Mouse (Mus musculus) midbrain, embryonic 10.5 days (tissue): ENCODE measurements around the gene Gm44503. TPM values are rescaled to one million over a fixed set of nuclear protein-coding genes. Genes with fewer than 3 reads are reported as not detected.

Experiments
- DNase-seq: peaks from one replicate; pipeline ENCODE4 v3.0.0-alpha.2; 2017; ENCODE audit warnings: low spot score
- H3K27ac ChIP-seq: fragments of 300-500 bp; sonication (generic); replicated peaks from 2 replicates; pipeline ENCODE4 v1.5.1; 2016; ENCODE audit warnings: mild to moderate bottlenecking
- H3K27me3 ChIP-seq: fragments of 300-500 bp; sonication (generic); 2 replicates; pipeline ENCODE4 v1.6.1; 2016; ENCODE audit warnings: low read depth, mild to moderate bottlenecking; ENCODE audit not compliant: poor library complexity, severe bottlenecking
- H3K36me3 ChIP-seq: fragments of 300-500 bp; sonication (generic); 2 replicates; pipeline ENCODE4 v1.6.1; 2016; ENCODE audit warnings: mild to moderate bottlenecking, moderate library complexity
- H3K4me1 ChIP-seq: fragments of 300-500 bp; sonication (generic); 2 replicates; pipeline ENCODE4 v1.6.1; 2016
- H3K4me3 ChIP-seq: fragments of 300-500 bp; sonication (generic); 2 replicates; pipeline ENCODE4 v1.5.1; 2016; ENCODE audit warnings: mild to moderate bottlenecking, moderate library complexity
- H3K9me3 ChIP-seq: fragments of 300-500 bp; sonication (generic); replicated peaks from 2 replicates; pipeline ENCODE4 v1.6.1; 2016; ENCODE audit warnings: mild to moderate bottlenecking
- WGBS: fragments of 180-500 bp; shearing (Covaris S2); methylation state at CpG from one replicate; pipeline ENCODE4 v1.1.7; 2016; 5-methylcytosine and 5-hydroxymethylcytosine counted together
- polyA plus RNA-seq: library from polyadenylated mRNA; unstranded; fragments of >200 nt; fragmentation: Nextera tagmentation; extraction: Ambion mirVana; gene quantifications from 2 replicates; pipeline ENCODE4 v1.2.1, GENCODE M21; 2016

Gm44503 gene
- polyA plus RNA-seq, 1 experiment from 2014 or later, result not detected

DNA sequence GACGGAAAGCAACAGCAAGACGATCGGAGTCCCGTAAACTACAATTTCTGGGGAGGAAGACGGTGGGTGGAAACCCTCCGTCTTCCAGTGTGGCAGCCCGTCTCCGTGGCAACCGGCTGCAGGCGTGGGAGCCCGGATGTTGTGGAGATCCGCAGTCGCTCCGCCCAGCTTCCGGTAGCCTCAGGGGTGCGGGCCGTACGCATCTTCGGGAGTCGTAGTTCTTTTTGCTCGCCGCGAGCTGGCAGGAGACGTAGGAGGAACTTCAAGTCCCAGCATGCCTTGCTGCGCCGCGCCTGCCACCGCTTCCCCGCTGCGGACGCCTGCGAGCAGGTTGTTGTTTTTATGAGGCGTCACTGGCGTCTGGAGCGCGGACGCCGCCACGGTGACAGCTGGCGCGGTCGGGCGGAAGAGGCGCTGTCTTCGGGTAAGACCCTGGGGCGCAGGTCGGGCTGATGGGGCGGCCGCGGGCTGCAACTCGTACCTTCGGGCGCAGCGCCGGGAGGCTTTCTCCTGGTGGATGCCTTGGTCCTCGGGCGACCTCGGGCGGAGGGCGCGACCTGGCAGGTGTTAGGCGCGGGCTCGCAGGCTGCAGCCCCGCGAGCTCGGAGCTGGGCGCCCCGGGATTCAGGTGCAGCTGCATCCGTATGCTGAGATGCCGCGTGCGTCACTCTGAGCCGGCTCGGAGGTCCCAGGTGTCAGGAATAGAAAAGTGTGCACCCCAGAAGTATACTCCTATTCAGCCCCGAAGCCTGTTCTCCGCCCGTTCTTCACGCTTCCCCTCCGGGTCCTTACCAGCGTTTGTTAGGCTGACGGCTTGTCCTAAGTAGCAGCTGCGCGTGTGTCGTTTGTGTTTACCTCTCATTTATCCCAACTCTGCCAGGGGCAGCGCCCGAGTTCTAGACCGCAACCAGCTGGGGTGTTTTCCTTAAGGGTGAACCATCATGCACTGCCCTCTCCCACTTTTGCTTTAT, 26.9 kb downstream of the Gm44503 start, which contains the start of the genes Ccpg1os and Ccpg1:
Ccpg1os (minus strand) TSS at position 133 of the 971 bp plus-strand sequence.
Ccpg1 (plus strand) TSS at position 180 of the 971 bp plus-strand sequence.
- Histone ChIP-seq H3K27ac (peak within 1 kb of the TSS; percentile 82), H3K4me1 (peaks cover 18% of the 10 kb centered on the region), H3K36me3 (no peaks in the 10 kb centered on the region), H3K27me3 (no peaks in the 10 kb centered on the region), H3K9me3 (no peaks in the 10 kb centered on the region), H3K4me3 (peak within 1 kb of the TSS; percentile 91)
- under 1% methylated on average over 88 of the region's 88 CpGs for WGBS
- peak; percentile 98 for DNase-seq

DNA sequence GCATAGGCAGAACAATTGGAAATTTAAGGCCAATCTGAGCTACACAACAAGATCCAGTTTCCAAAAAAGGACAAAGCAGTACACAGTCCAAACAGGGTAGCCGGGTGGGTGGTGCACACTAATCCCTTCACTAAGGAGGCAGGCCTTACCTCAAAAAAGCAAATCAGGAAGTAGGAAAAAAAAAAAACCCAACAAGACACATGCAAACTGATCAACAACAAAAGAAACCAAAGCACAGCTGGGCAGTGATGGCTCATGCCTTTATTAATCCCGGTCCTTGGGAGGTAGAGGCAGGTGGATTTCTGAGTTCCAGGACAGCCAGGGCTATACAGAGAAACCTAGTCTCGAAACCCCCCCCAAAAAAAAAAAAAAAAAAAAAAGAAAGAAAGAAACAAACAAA, 29.1 kb downstream of the Gm44503 start:
- no peak for DNase-seq
- WGBS, result 69% methylated on average over 3 of the region's 3 CpGs
- no peak overlapping the region for H3K4me3 ChIP-seq

DNA sequence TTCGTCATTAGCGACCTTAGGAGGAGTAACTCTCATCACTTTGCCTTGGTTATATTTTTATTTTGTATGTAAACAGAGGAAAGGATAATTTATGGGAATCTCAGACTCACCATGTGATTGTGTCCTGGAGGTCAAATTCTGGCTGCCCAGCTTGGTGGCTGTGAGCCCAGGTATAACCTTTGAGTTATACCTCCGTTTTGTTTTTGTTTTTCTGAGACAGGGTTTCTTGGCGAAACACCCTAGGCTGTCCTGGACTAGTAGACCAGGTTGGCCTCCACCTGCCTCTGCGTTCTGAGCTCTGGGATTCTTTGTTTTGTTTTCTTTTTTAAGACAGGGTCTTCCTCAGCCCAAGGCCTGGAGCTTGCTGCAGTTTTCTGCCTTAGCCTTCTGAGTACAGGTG, 30.1 kb downstream of the Gm44503 start:
- Histone ChIP-seq H3K4me3 (no peak overlapping the region), H3K27me3 (no peaks in the 10 kb centered on the region), H3K4me1 (peaks cover 18% of the 10 kb centered on the region), H3K9me3 (no peaks in the 10 kb centered on the region), H3K36me3 (no peaks in the 10 kb centered on the region), H3K27ac (no peak overlapping the region)
- 91% methylated on average over 5 of the region's 5 CpGs for WGBS
- DNase-seq, result no peak

More for the DNA sequence above, 29.1 kb downstream of the Gm44503 start:
- no peak overlapping the region for H3K27ac ChIP-seq
- no peaks in the 10 kb centered on the region for H3K9me3 ChIP-seq
- no peaks in the 10 kb centered on the region for H3K27me3 ChIP-seq
- no peaks in the 10 kb centered on the region for H3K36me3 ChIP-seq
- H3K4me1 ChIP-seq, result peaks cover 18% of the 10 kb centered on the region

DNA sequence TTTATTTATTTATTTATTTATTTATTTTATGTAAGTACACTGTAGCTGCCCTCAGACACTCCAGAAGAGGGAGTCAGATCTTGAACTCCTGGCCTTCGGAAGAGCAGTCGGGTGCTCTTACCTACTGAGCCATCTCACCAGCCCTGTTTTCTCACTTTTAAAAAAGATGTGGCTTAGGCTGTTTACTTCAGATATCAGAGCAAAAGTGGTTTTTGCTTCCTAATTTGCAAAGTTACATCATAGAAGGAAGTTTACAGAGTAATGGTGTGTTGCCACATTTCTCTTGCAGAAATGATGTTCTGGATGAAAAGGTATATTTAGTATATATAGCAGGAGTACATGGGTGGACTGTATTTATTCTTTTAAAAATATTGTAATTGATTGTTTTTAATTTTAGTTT, 32.8 kb downstream of the Gm44503 start:
- Histone ChIP-seq H3K27me3 (no peaks in the 10 kb centered on the region), H3K27ac (no peak overlapping the region), H3K4me1 (peaks cover 4% of the 10 kb centered on the region), H3K9me3 (no peaks in the 10 kb centered on the region), H3K4me3 (no peak overlapping the region), H3K36me3 (no peaks in the 10 kb centered on the region)
- WGBS, result 95% methylated on average over 2 of the region's 2 CpGs
- no peak for DNase-seq

DNA sequence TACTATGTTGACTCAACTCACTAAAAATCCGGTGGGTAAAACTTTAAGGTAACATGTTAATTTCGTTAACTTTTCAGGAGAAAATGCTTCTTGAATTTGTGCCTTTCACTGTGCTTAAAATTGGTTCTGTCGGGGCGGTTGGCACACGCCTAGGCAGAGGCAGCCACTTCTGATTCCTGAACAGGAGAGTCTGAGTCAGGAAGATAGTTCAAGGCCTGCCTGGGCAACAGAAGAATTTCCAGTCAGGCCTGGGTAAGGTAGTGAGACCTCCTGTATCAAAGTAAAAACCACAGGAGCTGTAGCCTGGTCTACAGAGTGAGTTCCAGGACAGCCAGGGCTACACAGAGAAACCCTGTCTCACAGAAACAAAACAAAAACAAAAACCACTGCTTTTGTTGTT, 33.9 kb downstream of the Gm44503 start:
- Histone ChIP-seq H3K27me3 (no peaks in the 10 kb centered on the region), H3K4me3 (no peak overlapping the region), H3K36me3 (no peaks in the 10 kb centered on the region), H3K9me3 (no peaks in the 10 kb centered on the region), H3K4me1 (no peaks in the 10 kb centered on the region), H3K27ac (no peak overlapping the region)
- 89% methylated on average over 5 of the region's 5 CpGs for WGBS
- no peak for DNase-seq

DNA sequence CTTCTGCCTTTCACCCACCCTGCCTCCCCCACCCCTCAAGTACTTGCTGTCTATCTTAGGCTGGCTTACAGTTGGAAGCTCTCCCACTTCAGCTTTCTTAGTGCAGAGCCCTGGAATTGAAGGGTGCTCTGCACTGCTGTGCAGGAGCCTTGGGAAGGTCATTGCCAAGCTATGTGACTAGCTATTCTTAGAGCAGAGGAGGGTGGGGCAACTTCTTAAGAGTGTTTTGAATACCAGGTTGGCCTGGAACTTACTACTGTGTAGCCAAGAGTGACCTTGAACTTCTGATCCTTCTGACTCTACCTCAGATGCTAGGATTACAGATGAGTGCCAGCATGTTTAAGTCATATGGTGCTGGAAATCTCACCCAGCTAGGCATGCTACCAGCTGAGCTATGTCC, 37.5 kb downstream of the Gm44503 start:
- Histone ChIP-seq H3K27ac (no peak overlapping the region), H3K9me3 (no peaks in the 10 kb centered on the region), H3K4me1 (no peaks in the 10 kb centered on the region), H3K27me3 (no peaks in the 10 kb centered on the region), H3K4me3 (no peak overlapping the region), H3K36me3 (no peaks in the 10 kb centered on the region)
- no peak for DNase-seq

DNA sequence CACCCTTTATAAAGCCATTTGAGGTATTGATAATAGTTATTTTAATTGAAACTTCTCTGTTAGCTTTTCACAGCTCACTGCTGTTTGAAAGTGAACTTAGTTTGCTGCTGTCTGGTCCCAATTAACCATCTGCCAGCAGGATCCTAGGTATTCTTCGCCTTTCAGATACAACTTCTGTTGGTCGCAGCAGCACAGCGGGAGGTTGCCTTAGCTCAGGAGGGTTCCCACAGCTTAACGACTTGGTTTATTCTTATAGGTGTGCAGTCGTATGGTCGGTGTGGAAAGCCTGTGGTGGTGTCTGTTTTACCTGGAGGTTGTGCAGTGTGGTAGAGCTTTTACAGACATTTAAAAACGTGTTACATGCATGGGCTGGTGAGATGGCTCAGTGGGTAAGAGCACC, 38.2 kb downstream of the Gm44503 start:
- H3K27me3 ChIP-seq, result no peaks in the 10 kb centered on the region
- H3K36me3 ChIP-seq, result no peaks in the 10 kb centered on the region
- no peak overlapping the region for H3K4me3 ChIP-seq
- no peak overlapping the region for H3K27ac ChIP-seq
- no peaks in the 10 kb centered on the region for H3K4me1 ChIP-seq
- H3K9me3 ChIP-seq, result no peaks in the 10 kb centered on the region
- no peak for DNase-seq
- WGBS, result 60% methylated on average over 7 of the region's 7 CpGs

DNA sequence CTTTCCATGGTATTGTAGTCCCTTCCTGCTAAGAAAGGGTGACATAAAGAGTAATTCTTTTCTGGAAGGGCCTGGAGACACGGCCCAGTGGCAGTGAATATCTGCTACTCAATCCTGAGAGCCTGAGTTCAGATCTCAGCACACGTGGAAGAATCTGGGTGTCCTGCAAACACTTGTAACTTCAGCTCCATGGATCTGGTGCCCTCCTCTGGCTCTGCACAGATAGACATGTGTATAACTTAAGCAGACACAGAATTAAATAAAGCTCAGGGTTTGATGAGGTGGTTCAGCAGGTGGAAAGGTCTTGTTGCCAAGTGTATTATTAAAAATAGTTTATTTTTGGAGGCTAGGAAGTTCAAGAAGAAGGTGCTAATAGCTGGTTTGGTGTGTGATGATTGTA, 41.8 kb downstream of the Gm44503 start:
- WGBS, result 65% methylated on average over 2 of the region's 2 CpGs
- Histone ChIP-seq H3K4me1 (no peaks in the 10 kb centered on the region), H3K27me3 (no peaks in the 10 kb centered on the region), H3K27ac (no peak overlapping the region), H3K36me3 (peaks cover 3% of the 10 kb centered on the region), H3K9me3 (no peaks in the 10 kb centered on the region), H3K4me3 (no peak overlapping the region)
- DNase-seq, result no peak

DNA sequence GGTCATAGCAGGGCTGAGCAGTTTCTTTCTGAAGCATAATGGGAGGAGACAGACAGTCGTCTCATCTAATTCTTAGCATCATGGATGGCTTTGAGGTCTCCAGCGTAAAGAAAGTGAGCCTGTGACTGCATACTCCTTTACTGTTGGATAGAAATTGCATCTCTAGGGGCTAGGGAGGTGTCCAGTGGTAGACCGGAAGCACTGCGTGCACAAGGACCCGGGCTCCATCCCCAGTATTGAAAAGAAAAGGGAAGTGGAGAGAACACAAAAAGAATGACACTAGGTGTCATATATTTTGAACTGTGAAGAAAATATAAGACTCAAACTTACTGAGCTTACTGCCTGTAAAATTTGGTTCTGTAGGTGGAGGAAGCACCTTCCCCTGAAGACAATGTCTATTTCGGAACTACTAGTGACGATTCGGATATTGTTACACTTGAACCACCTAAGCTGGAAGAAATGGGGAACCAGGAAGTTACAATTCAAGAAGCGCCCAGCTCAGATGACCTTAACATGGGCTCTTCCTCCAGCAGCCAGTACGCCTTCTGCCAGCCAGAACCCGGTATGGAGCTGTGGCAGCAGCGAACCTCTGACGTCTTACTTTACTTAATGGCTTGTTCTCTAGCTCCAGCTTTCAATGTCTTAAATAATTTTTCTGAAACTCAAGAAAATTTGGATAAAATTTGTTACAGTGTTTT, 42.8 kb downstream of the Gm44503 start:
- Histone ChIP-seq H3K27ac (no peak overlapping the region), H3K9me3 (no peaks in the 10 kb centered on the region), H3K4me1 (no peaks in the 10 kb centered on the region), H3K4me3 (no peak overlapping the region), H3K36me3 (peaks cover 11% of the 10 kb centered on the region), H3K27me3 (no peaks in the 10 kb centered on the region)
- DNase-seq, result no peak
- 87% methylated on average over 13 of the region's 13 CpGs for WGBS

DNA sequence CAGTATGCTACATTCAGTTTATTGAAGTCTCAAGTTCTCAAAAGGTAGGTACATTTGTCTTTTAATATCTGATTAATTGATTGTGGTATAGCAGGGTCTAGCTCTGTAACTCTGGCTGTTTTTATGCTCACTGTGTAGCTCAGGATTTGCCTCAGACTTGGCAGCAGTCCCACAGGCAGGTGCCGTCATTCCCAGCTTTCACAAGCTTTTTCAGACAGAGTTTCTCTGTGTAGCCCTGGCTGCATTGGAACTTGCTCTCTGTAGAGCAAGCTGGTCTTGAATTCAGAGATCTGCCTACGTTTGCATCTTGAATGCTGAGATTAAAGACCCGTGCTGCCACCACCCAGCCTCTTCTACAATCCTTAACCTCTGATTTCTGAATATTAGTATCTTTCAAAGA, 43.5 kb downstream of the Gm44503 start:
- DNase-seq, result no peak
- no peaks in the 10 kb centered on the region for H3K27me3 ChIP-seq
- no peaks in the 10 kb centered on the region for H3K9me3 ChIP-seq
- peaks cover 14% of the 10 kb centered on the region for H3K36me3 ChIP-seq
- no peak overlapping the region for H3K4me3 ChIP-seq
- WGBS, result 81% methylated on average over 3 of the region's 3 CpGs
- no peaks in the 10 kb centered on the region for H3K4me1 ChIP-seq
- H3K27ac ChIP-seq, result no peak overlapping the region

DNA sequence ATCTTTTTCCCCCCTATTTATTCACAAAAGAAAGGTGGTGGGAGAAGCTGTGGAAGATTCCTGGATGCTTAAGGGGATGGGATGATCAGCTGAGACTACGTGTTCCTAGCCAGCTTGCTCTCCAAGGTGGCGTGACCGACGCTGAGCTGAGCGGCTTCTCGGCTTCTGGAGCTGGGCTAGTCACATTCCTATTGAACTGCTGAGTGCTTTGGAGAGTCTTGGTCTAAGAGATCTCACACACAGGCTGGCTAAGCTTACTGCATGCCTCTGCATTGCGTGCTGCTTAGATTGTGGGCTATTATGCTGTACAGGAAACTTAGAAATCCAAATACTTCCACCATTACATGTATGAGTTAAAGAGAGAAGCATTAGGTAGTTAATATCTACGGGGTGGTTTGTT, 45.4 kb downstream of the Gm44503 start:
- H3K27me3 ChIP-seq, result no peaks in the 10 kb centered on the region
- no peaks in the 10 kb centered on the region for H3K4me1 ChIP-seq
- no peaks in the 10 kb centered on the region for H3K9me3 ChIP-seq
- H3K27ac ChIP-seq, result no peak overlapping the region
- H3K36me3 ChIP-seq, result peaks cover 14% of the 10 kb centered on the region
- 86% methylated on average over 8 of the region's 8 CpGs for WGBS
- DNase-seq, result no peak
- H3K4me3 ChIP-seq, result no peak overlapping the region

DNA sequence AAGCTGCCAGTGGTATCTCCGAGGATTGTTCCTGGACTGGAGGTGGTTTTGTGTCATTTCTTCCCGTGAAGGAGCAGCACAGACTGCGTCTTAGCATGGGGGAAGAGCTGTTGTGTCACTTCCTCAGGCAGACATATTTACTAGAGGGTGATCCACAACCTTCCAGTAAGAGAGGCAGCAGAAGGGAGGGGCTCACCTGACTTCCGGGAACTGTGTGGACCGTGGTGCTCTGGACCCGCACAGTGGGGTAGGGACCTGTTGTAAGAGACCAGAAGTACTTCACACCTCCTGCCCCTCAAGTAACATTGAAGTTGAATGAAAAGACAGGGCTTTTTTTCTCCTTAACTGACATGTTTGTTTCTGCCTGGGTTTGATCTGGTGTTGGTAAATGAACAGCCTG, 46.5 kb downstream of the Gm44503 start:
- WGBS, result 92% methylated on average over 6 of the region's 6 CpGs

DNA sequence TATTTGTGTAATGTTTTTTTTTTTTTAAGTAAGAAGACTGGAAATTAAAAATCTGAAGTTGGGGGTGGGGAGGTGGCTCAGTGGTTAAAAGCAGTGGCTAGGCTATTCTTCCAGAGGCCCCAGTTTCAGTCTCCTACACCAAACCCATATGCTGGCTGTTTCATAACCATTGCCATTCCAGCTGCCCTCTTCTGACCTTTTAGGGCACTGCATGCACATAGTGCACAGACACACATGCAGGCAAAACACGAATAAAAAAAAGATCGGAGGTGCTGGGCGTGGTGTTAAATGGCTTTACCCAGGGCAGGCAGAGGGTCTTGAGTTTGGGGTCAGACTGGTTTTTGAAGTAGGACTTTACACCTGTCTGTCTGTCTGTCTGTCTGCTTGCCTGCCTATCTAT, 47.5 kb downstream of the Gm44503 start:
- Histone ChIP-seq H3K9me3 (no peaks in the 10 kb centered on the region), H3K4me1 (no peaks in the 10 kb centered on the region), H3K4me3 (no peak overlapping the region), H3K36me3 (peaks cover 27% of the 10 kb centered on the region), H3K27ac (no peak overlapping the region), H3K27me3 (no peaks in the 10 kb centered on the region)
- DNase-seq, result no peak
- WGBS, result 98% methylated on average over 3 of the region's 3 CpGs

More for the DNA sequence above, 46.5 kb downstream of the Gm44503 start:
- Histone ChIP-seq H3K4me1 (no peaks in the 10 kb centered on the region), H3K27me3 (no peaks in the 10 kb centered on the region), H3K36me3 (peaks cover 17% of the 10 kb centered on the region), H3K27ac (no peak overlapping the region), H3K4me3 (no peak overlapping the region), H3K9me3 (no peaks in the 10 kb centered on the region)
- DNase-seq, result no peak
